Comparison of ENCODE assay signal across 21 mouse cellular contexts in genomic region chr6:128259252-128259651, GRCm38 (mm10). TPM values are rescaled to one million over a fixed set of nuclear protein-coding genes. Genes with fewer than 3 reads are reported as not detected.
DNase-seq lines count a peak whose midpoint lies in the region; ATAC-seq and TF ChIP-seq lines count a peak whose summit lies in the region.
"Had no signal": no experiment of that assay in that cellular context is flagged by ENCODE, and none has a peak within 500 bp of the region (broad histone marks: within the 10 kb centered on the region; RNA-seq: fewer than 3 reads in every experiment).

No protein-coding gene starts in this region.

- no peaks in the 10 kb centered on the region for H3K36me3 ChIP-seq in limb, embryonic 14.5 days (ENCODE audit: control insufficient read depth, insufficient read depth, low read length)
- H3K36me3 ChIP-seq in limb, embryonic 10.5 days = no peaks in the 10 kb centered on the region
- H3K36me3 ChIP-seq: embryonic facial prominence, embryonic 13.5 days; forebrain, embryonic 15.5 days; G1E had no signal

- H3K4me1 ChIP-seq in limb, embryonic 14.5 days (ENCODE audit: control insufficient read depth, insufficient read depth, low read length) = no peaks in the 10 kb centered on the region
- peaks cover 4% of the 10 kb centered on the region; the same call in 1 of the 2 replicates for H3K4me1 ChIP-seq in limb, embryonic 10.5 days
- H3K4me1 ChIP-seq: embryonic facial prominence, embryonic 13.5 days; forebrain, embryonic 15.5 days had no signal

- intact Hi-C loops in heart, postnatal 36 days (cut with DNase I) = no loop called here

- WGBS in limb, embryonic 14.5 days = 93% methylated on average over 3 of the region's 3 CpGs
- 91% methylated on average over 3 of the region's 3 CpGs for WGBS in limb, embryonic 10.5 days

- H3K9ac ChIP-seq in limb, embryonic 14.5 days (ENCODE audit: low read depth, low read length, severe bottlenecking) = no peak overlapping the region
- H3K9ac ChIP-seq: embryonic facial prominence, embryonic 13.5 days; forebrain, embryonic 13.5 days; forebrain, embryonic 15.5 days; forebrain, postnatal 0 days had no signal

- H3K27ac ChIP-seq in limb, embryonic 14.5 days (replicated peaks; ENCODE audit: low read depth, low read length) = no peak overlapping the region
- no peak overlapping the region for H3K27ac ChIP-seq in limb, embryonic 10.5 days
- H3K27ac ChIP-seq: embryonic facial prominence, embryonic 13.5 days; forebrain, embryonic 13.5 days; forebrain, embryonic 15.5 days had no signal

- no peak overlapping the region for H3K4me2 ChIP-seq in limb, embryonic 14.5 days (replicated peaks; ENCODE audit: low read depth, low read length, severe bottlenecking)
- H3K4me2 ChIP-seq: embryonic facial prominence, embryonic 13.5 days; forebrain, embryonic 13.5 days; forebrain, embryonic 15.5 days had no signal

- TF ChIP-seq POLR2A in limb, embryonic 14.5 days (IDR thresholded peaks at IDR 0.05; ENCODE audit: borderline replicate concordance, extremely low read depth, insufficient read depth, insufficient read length) = no peak

- peak; percentile 72 for ATAC-seq in limb, embryonic 14.5 days (ENCODE audit: low FRiP score, low read depth)
- ATAC-seq: activated CD4-positive, CD25-positive, alpha-beta regulatory T cell, adult 4 months; forebrain, embryonic 13.5 days; forebrain, embryonic 15.5 days; forebrain, postnatal 0 days; Patski had no signal

- no peaks in the 10 kb centered on the region for H3K27me3 ChIP-seq in limb, embryonic 14.5 days (ENCODE audit: control insufficient read depth, insufficient read depth, low read length)
- H3K27me3 ChIP-seq in limb, embryonic 10.5 days (ENCODE audit: low read depth, poor library complexity, severe bottlenecking) = no peaks in the 10 kb centered on the region
- H3K27me3 ChIP-seq: embryonic facial prominence, embryonic 13.5 days; forebrain, embryonic 13.5 days; forebrain, embryonic 15.5 days; Patski had no signal

- peak; percentile 94 for DNase-seq in heart, adult 11 months
- no peak for DNase-seq in heart, postnatal 36 days
- no peak for DNase-seq in limb, embryonic 14.5 days (ENCODE audit: low spot score)
- DNase-seq in limb, embryonic 10.5 days (ENCODE audit: low spot score) = no peak
- peak; percentile 6 for DNase-seq in brain, adult 2 months (ENCODE audit: low read depth, low spot score)
- DNase-seq in layer of hippocampus, adult 8-10 months (ENCODE audit: low spot score in 2 of 2) = no peak
- no peak for DNase-seq in thymus, postnatal 14 days
- DNase-seq: adrenal gland, adult 8-10 months; adrenal gland, postnatal 14 days; adrenal gland, postnatal 36 days; cerebellum, adult 11 months; cerebellum, adult 18-20 months; cerebellum, adult 8-10 months; cerebellum, postnatal 25 days; forebrain, postnatal 0 days had no signal

- H3K9me3 ChIP-seq in limb, embryonic 14.5 days (ENCODE audit: control insufficient read depth, low read length) = no peaks in the 10 kb centered on the region
- no peaks in the 10 kb centered on the region for H3K9me3 ChIP-seq in limb, embryonic 10.5 days (replicated peaks)
- H3K9me3 ChIP-seq: embryonic facial prominence, embryonic 13.5 days; forebrain, embryonic 13.5 days; forebrain, embryonic 15.5 days had no signal

- H3K4me3 ChIP-seq in limb, embryonic 14.5 days (replicated peaks; ENCODE audit: low read length) = no peak overlapping the region
- H3K4me3 ChIP-seq in limb, embryonic 10.5 days = no peak overlapping the region
- H3K4me3 ChIP-seq: embryonic facial prominence, embryonic 13.5 days; forebrain, embryonic 13.5 days; forebrain, embryonic 15.5 days had no signal

RNA-seq across cellular contexts. Expression of gene Tead4, which starts 41.4 kb away (rescaled TPM):
- 1 to 10 TPM; 3.6 to 3.7 TPM for total RNA-seq in heart, postnatal 36 days (2021)
- 4.6 and 5.3 TPM in 2 replicates for polyA plus RNA-seq in limb, embryonic 14.5 days (2012; rRNA removed)
- polyA plus RNA-seq in limb, embryonic 14.5 days (2014; fragmentation: Nextera tagmentation; extraction: Ambion mirVana) = 3.7 and 5.8 TPM in 2 replicates
- polyA plus RNA-seq in limb, embryonic 10.5 days (2016; fragmentation: Nextera tagmentation; extraction: Ambion mirVana) = 2.5 and 3.2 TPM in 2 replicates
- 1 to 10 TPM in 3 of 4 experiments, under 1 TPM in 1; 0.78 to 1.6 (median 1.4) TPM for total RNA-seq in layer of hippocampus, adult 8-10 months (2022)
- polyA plus RNA-seq: activated CD4-positive, CD25-positive, alpha-beta regulatory T cell, adult 4 months; G1E had no signal

Comparison
In these comparisons a context has a peak if more than half of its experiments do, and no peak if none do; other contexts are left out.
1. DNase-seq: peak in heart, adult 11 months (single experiment) and brain, adult 2 months (single experiment); none in heart, postnatal 36 days (0 of 2), limb, embryonic 14.5 days (single experiment), limb, embryonic 10.5 days (single experiment), layer of hippocampus, adult 8-10 months (0 of 2) and thymus, postnatal 14 days (single experiment).